Mouse (Mus musculus) large intestine, adult 2 months (tissue): ENCODE measurements around the gene Ggnbp2. TPM values are rescaled to one million over a fixed set of nuclear protein-coding genes. Genes with fewer than 3 reads are reported as not detected.
A peak's percentile ranks its signal among the peaks of the same experiment; 100 is the strongest.

Source experiments
- DNase-seq: peaks from one replicate; pipeline ENCODE4 v3.0.0-alpha.2; 2012; ENCODE audit warnings: low read depth, low spot score
- WGBS: fragments of 180-500 bp; shearing (Covaris S2); methylation state at CpG from one replicate; pipeline ENCODE4 v1.1.7; 2018; 5-methylcytosine and 5-hydroxymethylcytosine counted together
- polyA plus RNA-seq: library from polyadenylated mRNA; depleted of rRNA; stranded (reverse); fragments of >200 nt; gene quantifications from 2 replicates; pipeline ENCODE4 v1.2.3, GENCODE M21; 2012

The Ggnbp2 gene
- polyA plus RNA-seq, 1 experiment, result 34.0 TPM

GRCm38 (mm10) chr11:84827901-84828503, 42.6 kb downstream of the Ggnbp2 start:
- no peak for DNase-seq
- WGBS, result 34% methylated on average over 3 of the region's 3 CpGs

- DNase-seq, result no peak
Observed at GRCm38 (mm10) chr11:84827492-84827891, 43.1 kb downstream of the Ggnbp2 start.

- DNase-seq, result no peak
- 14% methylated on average over 3 of the region's 3 CpGs for WGBS
Observed at GRCm38 (mm10) chr11:84826185-84826584, 44.4 kb downstream of the Ggnbp2 start.

- DNase-seq, result no peak
- WGBS, result 79% methylated on average over 10 of the region's 10 CpGs
Observed at GRCm38 (mm10) chr11:84825261-84825807, 45.3 kb downstream of the Ggnbp2 start.

GRCm38 (mm10) chr11:84823484-84823897, 47.1 kb downstream of the Ggnbp2 start:
- no peak for DNase-seq
- 26% methylated on average over 10 of the region's 10 CpGs for WGBS

GRCm38 (mm10) chr11:84822487-84822886, 48.1 kb downstream of the Ggnbp2 start:
- WGBS, result 86% methylated on average over 5 of the region's 5 CpGs
- no peak for DNase-seq

GRCm38 (mm10) chr11:84821131-84821770, 49.4 kb downstream of the Ggnbp2 start:
- WGBS, result 91% methylated on average over 9 of the region's 9 CpGs
- no peak for DNase-seq

- no peak for DNase-seq
- WGBS, result under 1% methylated on average over 55 of the region's 55 CpGs
Observed at GRCm38 (mm10) chr11:84818961-84819692, 51.5 kb downstream of the Ggnbp2 start, which contains the start of gene Mrm1. Gene Mrm1 (minus strand): TSS chr11:84819515.

- DNase-seq, result no peak
- under 1% methylated on average over 39 of the region's 39 CpGs for WGBS
Observed at GRCm38 (mm10) chr11:84818085-84818960, 52.3 kb downstream of the Ggnbp2 start.

- no peak for DNase-seq
Observed at GRCm38 (mm10) chr11:84817362-84817761, 53.3 kb downstream of the Ggnbp2 start.

GRCm38 (mm10) chr11:84813724-84814510, 56.7 kb downstream of the Ggnbp2 start:
- WGBS, result 63% methylated on average over 13 of the region's 13 CpGs
- no peak for DNase-seq

More at GRCm38 (mm10) chr11:84817362-84817761, 53.3 kb downstream of the Ggnbp2 start:
- WGBS, result 83% methylated on average over 6 of the region's 6 CpGs

- DNase-seq, result no peak
- 60% methylated on average over 4 of the region's 4 CpGs for WGBS
Observed at GRCm38 (mm10) chr11:84804373-84804772, 66.2 kb downstream of the Ggnbp2 start.

GRCm38 (mm10) chr11:84797627-84798353, 72.8 kb downstream of the Ggnbp2 start:
- peak; percentile 28 for DNase-seq
- 18% methylated on average over 21 of the region's 21 CpGs for WGBS

GRCm38 (mm10) chr11:84797026-84797425, 73.6 kb downstream of the Ggnbp2 start:
- 36% methylated on average over 10 of the region's 10 CpGs for WGBS
- DNase-seq, result no peak

- no peak for DNase-seq
- WGBS, result 11% methylated on average over 17 of the region's 17 CpGs
Observed at GRCm38 (mm10) chr11:84794496-84795113, 76.0 kb downstream of the Ggnbp2 start.

GRCm38 (mm10) chr11:84793545-84793944, 77.1 kb downstream of the Ggnbp2 start:
- no peak for DNase-seq

GRCm38 (mm10) chr11:84790383-84790782, 80.2 kb downstream of the Ggnbp2 start:
- no peak for DNase-seq
- 55% methylated on average over 6 of the region's 6 CpGs for WGBS
